Mouse (Mus musculus) intestine, postnatal 0 days (tissue): Measurements from ENCODE around the gene Asic4. TPM values are rescaled to one million over a fixed set of nuclear protein-coding genes. Genes with fewer than 3 reads are reported as not detected.

Experiments used
- ATAC-seq: fragments of 200-750 bp; cut with Nextera tagmentation; 2 replicates; pipeline ENCODE4 v1.8.0; 2017; ENCODE audit warnings: mild to moderate bottlenecking, moderate TSS enrichment, moderate library complexity
- H3K27ac ChIP-seq: fragments of 300-500 bp; sonication (generic); 2 replicates; pipeline ENCODE4 v1.5.1; 2014; ENCODE audit warnings: mild to moderate bottlenecking, low read depth, low read length, moderate library complexity
- H3K27me3 ChIP-seq: fragments of 300-500 bp; sonication (generic); replicated peaks from 2 replicates; pipeline ENCODE4 v1.6.1; 2014; ENCODE audit warnings: low read length, mixed read lengths; ENCODE audit not compliant: control insufficient read depth, insufficient read depth
- H3K36me3 ChIP-seq: fragments of 300-500 bp; sonication (generic); 2 replicates; pipeline ENCODE4 v1.6.1; 2014; ENCODE audit warnings: mild to moderate bottlenecking, moderate library complexity; ENCODE audit not compliant: control insufficient read depth, insufficient read depth
- H3K4me1 ChIP-seq: fragments of 300-500 bp; sonication (generic); replicated peaks from 2 replicates; pipeline ENCODE4 v1.6.1; 2014; ENCODE audit warnings: antibody characterized with exemption, low read length, mixed read lengths; ENCODE audit not compliant: control insufficient read depth, insufficient read depth
- H3K4me2 ChIP-seq: fragments of 300-500 bp; sonication (generic); replicated peaks from 2 replicates; pipeline ENCODE4 v1.6.1; 2014; ENCODE audit warnings: low read depth, mild to moderate bottlenecking, moderate library complexity
- H3K4me3 ChIP-seq: fragments of 300-500 bp; sonication (generic); 2 replicates; pipeline ENCODE4 v1.5.1; 2014; ENCODE audit warnings: low read depth, low read length
- H3K9ac ChIP-seq: fragments of 300-500 bp; sonication (generic); 2 replicates; pipeline ENCODE4 v1.6.1; 2014; ENCODE audit warnings: mild to moderate bottlenecking, low read depth, low read length
- H3K9me3 ChIP-seq: fragments of 300-500 bp; sonication (generic); 2 replicates; pipeline ENCODE4 v1.6.1; 2016; ENCODE audit warnings: mixed run types; ENCODE audit not compliant: control insufficient read depth
- CTCF ChIP-seq: sonication (generic); IDR thresholded peaks from 2 replicates; pipeline ENCODE4 v1.5.1; 2016; ENCODE audit warnings: low read depth, mild to moderate bottlenecking, control low read depth, antibody characterized with exemption, moderate library complexity
- WGBS: fragments of 180-500 bp; shearing (Covaris S2); extraction: QIAGEN DNeasy Blood & Tissue Kit; methylation state at CpG from one replicate; pipeline ENCODE4 v1.1.7; 2014; 5-methylcytosine and 5-hydroxymethylcytosine counted together
- polyA plus RNA-seq: library from polyadenylated mRNA; unstranded; fragments of >200 nt; fragmentation: Nextera tagmentation; extraction: Ambion mirVana; gene quantifications from 2 replicates; pipeline ENCODE4 v1.2.1, GENCODE M21; 2015

Gene Asic4
- polyA plus RNA-seq, 1 experiment from 2014 or later, result 1.2 TPM

- Histone ChIP-seq H3K9ac (no peak overlapping the region), H3K36me3 (peaks cover 16% of the 10 kb centered on the region; the same call in 1 of the 2 replicates), H3K27ac (no peak overlapping the region), H3K4me1 (no peaks in the 10 kb centered on the region), H3K27me3 (peaks cover 28% of the 10 kb centered on the region), H3K9me3 (no peaks in the 10 kb centered on the region), H3K4me3 (no peak overlapping the region), H3K4me2 (no peak overlapping the region)
- TF ChIP-seq CTCF, result no peak
- WGBS, result 85% methylated on average over 11 of the region's 11 CpGs
- no peak for ATAC-seq
Observed at GRCm38 (mm10) chr1:75423780-75424390, 26.4 kb upstream of the Asic4 start.

- Histone ChIP-seq H3K4me1 (no peaks in the 10 kb centered on the region), H3K36me3 (peaks cover 15% of the 10 kb centered on the region; the same call in 1 of the 2 replicates), H3K9me3 (no peaks in the 10 kb centered on the region), H3K9ac (no peak overlapping the region), H3K27me3 (peaks cover 28% of the 10 kb centered on the region), H3K4me3 (no peak overlapping the region), H3K27ac (no peak overlapping the region), H3K4me2 (no peak overlapping the region)
- ATAC-seq, result no peak
- peak; percentile 70 for TF ChIP-seq CTCF
- WGBS, result 21% methylated on average over 10 of the region's 10 CpGs
Observed at GRCm38 (mm10) chr1:75425796-75426471, 24.3 kb upstream of the Asic4 start.

- peaks cover 4% of the 10 kb centered on the region; the same call in 1 of the 2 replicates for H3K36me3 ChIP-seq
- 6% methylated on average over 28 of the region's 28 CpGs for WGBS
- TF ChIP-seq CTCF, result no peak
- H3K27ac ChIP-seq, result peak within 1 kb of the TSS; percentile 42; the same call in 1 of the 2 replicates
- H3K4me2 ChIP-seq, result peak within 1 kb of the TSS; percentile 73
- no peaks in the 10 kb centered on the region for H3K27me3 ChIP-seq
- H3K9me3 ChIP-seq, result no peaks in the 10 kb centered on the region
- peak within 1 kb of the TSS; percentile 65 for H3K9ac ChIP-seq
- ATAC-seq, result peak; percentile 75
- peaks cover 5% of the 10 kb centered on the region; the same call in 1 of the 2 replicates for H3K4me1 ChIP-seq
- peak within 1 kb of the TSS; percentile 69 for H3K4me3 ChIP-seq
Observed at GRCm38 (mm10) chr1:75435475-75436328, 14.5 kb upstream of the Asic4 start, which contains the start of gene Gmppa. Gene Gmppa, plus strand, starts transcription at chr1:75435930.

GRCm38 (mm10) chr1:75438782-75439181 lies 11.5 kb upstream of the Asic4 start:
- H3K4me3 ChIP-seq, result no peak overlapping the region
- H3K4me2 ChIP-seq, result no peak overlapping the region
- H3K36me3 ChIP-seq, result peaks cover 33% of the 10 kb centered on the region; the same call in 1 of the 2 replicates
- H3K9me3 ChIP-seq, result no peaks in the 10 kb centered on the region
- peaks cover 5% of the 10 kb centered on the region; the same call in 1 of the 2 replicates for H3K4me1 ChIP-seq
- no peaks in the 10 kb centered on the region for H3K27me3 ChIP-seq
- no peak for ATAC-seq
- WGBS, result 86% methylated on average over 8 of the region's 9 CpGs
- H3K27ac ChIP-seq, result no peak overlapping the region
- TF ChIP-seq CTCF, result no peak
- no peak overlapping the region for H3K9ac ChIP-seq

GRCm38 (mm10) chr1:75440661-75441060 lies 9.6 kb upstream of the Asic4 start:
- peaks cover 5% of the 10 kb centered on the region; the same call in 1 of the 2 replicates for H3K4me1 ChIP-seq
- no peak for TF ChIP-seq CTCF
- no peak for ATAC-seq
- H3K4me3 ChIP-seq, result no peak overlapping the region
- H3K27ac ChIP-seq, result no peak overlapping the region
- no peak overlapping the region for H3K4me2 ChIP-seq
- no peak overlapping the region for H3K9ac ChIP-seq
- 93% methylated on average over 7 of the region's 7 CpGs for WGBS
- H3K9me3 ChIP-seq, result no peaks in the 10 kb centered on the region
- H3K36me3 ChIP-seq, result peaks cover 33% of the 10 kb centered on the region; the same call in 1 of the 2 replicates
- H3K27me3 ChIP-seq, result peaks cover 2% of the 10 kb centered on the region; the same call in 1 of the 2 replicates

GRCm38 (mm10) chr1:75441471-75441996 lies 8.7 kb upstream of the Asic4 start:
- Histone ChIP-seq H3K9me3 (no peaks in the 10 kb centered on the region), H3K9ac (no peak overlapping the region), H3K36me3 (peaks cover 33% of the 10 kb centered on the region; the same call in 1 of the 2 replicates), H3K4me3 (no peak overlapping the region), H3K27me3 (peaks cover 8% of the 10 kb centered on the region), H3K4me2 (no peak overlapping the region), H3K27ac (no peak overlapping the region), H3K4me1 (peaks cover 3% of the 10 kb centered on the region; the same call in 1 of the 2 replicates)
- 88% methylated on average over 15 of the region's 15 CpGs for WGBS
- no peak for ATAC-seq
- TF ChIP-seq CTCF, result no peak
